ENCODE assay signal across 14 mouse cellular contexts in genomic region chr6:60961838-60962237, GRCm38 (mm10). TPM values are rescaled to one million over a fixed set of nuclear protein-coding genes. Genes with fewer than 3 reads are reported as not detected.
"Had no signal": no experiment of that assay in that cellular context is flagged by ENCODE, and none has a peak within 500 bp of the region (broad histone marks: within the 10 kb centered on the region; RNA-seq: fewer than 3 reads in every experiment).

No protein-coding gene starts in this region.

- H3K9me3 ChIP-seq: kidney, embryonic 15.5 days; limb, embryonic 13.5 days; neural tube, embryonic 12.5 days had no signal

- H3K36me3 ChIP-seq: kidney, embryonic 15.5 days; limb, embryonic 13.5 days; neural tube, embryonic 12.5 days had no signal

- H3K4me1 ChIP-seq: kidney, embryonic 15.5 days; limb, embryonic 13.5 days; neural tube, embryonic 12.5 days had no signal

- H3K27me3 ChIP-seq: kidney, embryonic 15.5 days; limb, embryonic 13.5 days; neural tube, embryonic 12.5 days had no signal

- H3K9ac ChIP-seq: kidney, embryonic 15.5 days; limb, embryonic 13.5 days; liver, embryonic 14.5 days; neural tube, embryonic 12.5 days had no signal

- DNase-seq: kidney, adult 2 months; kidney, postnatal 14 days; left cerebral cortex, postnatal 4 days; lung, adult 18-20 months; right cerebral cortex, postnatal 4 days; spleen, adult 18-20 months; thymus, adult 18-20 months; thymus, postnatal 14 days had no signal

- H3K4me3 ChIP-seq: kidney, embryonic 15.5 days; limb, embryonic 13.5 days; myocyte; neural tube, embryonic 12.5 days had no signal

- H3K27ac ChIP-seq: kidney, embryonic 15.5 days; limb, embryonic 13.5 days; liver, embryonic 14.5 days; neural tube, embryonic 12.5 days had no signal

- H3K4me2 ChIP-seq: kidney, embryonic 15.5 days; limb, embryonic 13.5 days; neural tube, embryonic 12.5 days had no signal

RNA-seq across cellular contexts. Expression of gene Mmrn1, which starts 37.1 kb away (rescaled TPM):
- total RNA-seq: left cerebral cortex, adult 18-20 months had no signal
- polyA plus RNA-seq: myocyte had no signal
